In genomic region chr9:108001922-108002770, GRCm38 (mm10) we compare ENCODE assay signal across 8 mouse cellular contexts. TPM values are rescaled to one million over a fixed set of nuclear protein-coding genes. Genes with fewer than 3 reads are reported as not detected.
DNase-seq lines count a peak whose midpoint lies in the region; ATAC-seq and TF ChIP-seq lines count a peak whose summit lies in the region.

TSS of gene Ip6k1 (plus strand) at chr9:108002501.

- TF ChIP-seq POLR2A in bone marrow macrophage, adult 2 months (IDR thresholded peaks at IDR 0.05; ENCODE audit: borderline replicate concordance, low read depth, low read length): no peak
- peak; percentile 97 for TF ChIP-seq POLR2A in embryonic fibroblast, embryonic 13.5 days (IDR thresholded peaks at IDR 0.05; ENCODE audit: low read depth, low read length)

- H3K4me2 ChIP-seq in kidney, embryonic 14.5 days (replicated peaks; ENCODE audit: low read depth, low read length): peak within 1 kb of the TSS; percentile 80
- peak within 1 kb of the TSS; percentile 69 for H3K4me2 ChIP-seq in limb, embryonic 15.5 days

- H3K27ac ChIP-seq in bone marrow macrophage, adult 2 months (ENCODE audit: insufficient read depth, low read depth, low read length): peak within 1 kb of the TSS; percentile 57
- H3K27ac ChIP-seq in embryonic fibroblast, embryonic 13.5 days (ENCODE audit: insufficient read depth, low read length): peak within 1 kb of the TSS; percentile 49
- peak within 1 kb of the TSS; percentile 72 for H3K27ac ChIP-seq in kidney, embryonic 14.5 days (ENCODE audit: low read depth, low read length)
- H3K27ac ChIP-seq in limb, embryonic 15.5 days: peak within 1 kb of the TSS; percentile 95

- DNase-seq in A20 (ENCODE audit: low read depth, low spot score): peak; percentile 100
- peak; percentile 100 for DNase-seq in heart, adult 9 months (ENCODE audit: low spot score in 2 of 2)
- DNase-seq in monocyte, adult 2 months (ENCODE audit: low read depth in 1 of 2, low spot score in 2 of 2): peak; percentile 98
- DNase-seq in spleen, postnatal 36 days (ENCODE audit: low spot score in 2 of 2): peak; percentile 100

- no peak for TF ChIP-seq CTCF in bone marrow macrophage, adult 2 months (IDR thresholded peaks at IDR 0.05; ENCODE audit: low read depth, low read length)
- TF ChIP-seq CTCF in embryonic fibroblast, embryonic 13.5 days (IDR thresholded peaks at IDR 0.05; ENCODE audit: borderline replicate concordance, insufficient read depth, low read length): no peak

- peak within 1 kb of the TSS; percentile 85 for H3K4me3 ChIP-seq in bone marrow macrophage, adult 2 months (ENCODE audit: insufficient read depth, low read length)
- peak within 1 kb of the TSS; percentile 90 for H3K4me3 ChIP-seq in embryonic fibroblast, embryonic 13.5 days (ENCODE audit: insufficient read depth, low read length)
- peak within 1 kb of the TSS; percentile 60 for H3K4me3 ChIP-seq in kidney, embryonic 14.5 days (ENCODE audit: low read length)
- peak within 1 kb of the TSS; percentile 73 for H3K4me3 ChIP-seq in limb, embryonic 15.5 days

- peak; percentile 99 for ATAC-seq in kidney, embryonic 14.5 days (ENCODE audit: low FRiP score, low TSS enrichment)
- ATAC-seq in limb, embryonic 15.5 days (ENCODE audit: insufficient number of reproducible peaks, low FRiP score, low TSS enrichment, low read depth): peak; percentile 100

- no peaks in the 10 kb centered on the region for H3K9me3 ChIP-seq in kidney, embryonic 14.5 days (ENCODE audit: control insufficient read depth, low read length)
- H3K9me3 ChIP-seq in limb, embryonic 15.5 days: no peaks in the 10 kb centered on the region

- peaks cover 3% of the 10 kb centered on the region; the same call in 1 of the 2 replicates for H3K36me3 ChIP-seq in kidney, embryonic 14.5 days (ENCODE audit: control insufficient read depth, insufficient read depth, low read length)
- no peaks in the 10 kb centered on the region for H3K36me3 ChIP-seq in limb, embryonic 15.5 days

- H3K4me1 ChIP-seq in bone marrow macrophage, adult 2 months (ENCODE audit: control insufficient read depth, insufficient read depth, low read length): peaks cover 24% of the 10 kb centered on the region
- no peaks in the 10 kb centered on the region; the same call in 1 of the 2 replicates for H3K4me1 ChIP-seq in embryonic fibroblast, embryonic 13.5 days (ENCODE audit: control insufficient read depth, insufficient read depth, low read length)
- H3K4me1 ChIP-seq in kidney, embryonic 14.5 days (ENCODE audit: control insufficient read depth, insufficient read depth, low read length): peaks cover 15% of the 10 kb centered on the region
- peaks cover 25% of the 10 kb centered on the region for H3K4me1 ChIP-seq in limb, embryonic 15.5 days

- H3K9ac ChIP-seq in kidney, embryonic 14.5 days (ENCODE audit: low read depth, low read length): peak within 1 kb of the TSS; percentile 68
- H3K9ac ChIP-seq in limb, embryonic 15.5 days: peak within 1 kb of the TSS; percentile 92

- H3K27me3 ChIP-seq in kidney, embryonic 14.5 days (ENCODE audit: control insufficient read depth, insufficient read depth, low read length): no peaks in the 10 kb centered on the region
- H3K27me3 ChIP-seq in limb, embryonic 15.5 days: no peaks in the 10 kb centered on the region

- WGBS in kidney, embryonic 14.5 days: under 1% methylated on average over 50 of the region's 51 CpGs
- WGBS in limb, embryonic 15.5 days: under 1% methylated on average over 51 of the region's 51 CpGs

RNA-seq across cellular contexts. Expression of gene Ip6k1, which starts in this region (rescaled TPM):
- 72.6 and 79.8 TPM in 2 replicates for polyA plus RNA-seq in bone marrow macrophage, adult 2 months (2012; ENCODE audit: insufficient read depth, insufficient read length, missing spikeins)
- polyA plus RNA-seq in embryonic fibroblast, embryonic 13.5 days (2011; ENCODE audit: insufficient read length, low read depth, missing spikeins): 54.9 and 57.9 TPM in 2 replicates
- 21.2 and 28.4 TPM in 2 replicates for polyA plus RNA-seq in kidney, embryonic 14.5 days (2014; fragmentation: Nextera tagmentation; extraction: Ambion mirVana)
- polyA plus RNA-seq in limb, embryonic 15.5 days (2015; fragmentation: Nextera tagmentation; extraction: Ambion mirVana): 56.0 and 64.3 TPM in 2 replicates

Comparison
In these comparisons a context has a peak if more than half of its experiments do, and no peak if none do; other contexts are left out.
1. Peak in every context shown above with its lines: DNase-seq, ATAC-seq, H3K4me3 ChIP-seq and H3K27ac ChIP-seq.